In genomic region chr9:115310346-115311222, GRCm38 (mm10) we compare ENCODE assay signal across 7 mouse cellular contexts. TPM values are rescaled to one million over a fixed set of nuclear protein-coding genes. Genes with fewer than 3 reads are reported as not detected.
DNase-seq lines count a peak whose midpoint lies in the region; ATAC-seq lines count a peak whose summit lies in the region.

Stt3b (minus strand) TSS chr9:115310421.

- H3K27me3 ChIP-seq in embryonic facial prominence, embryonic 11.5 days (ENCODE audit: control insufficient read depth, insufficient read depth, low read length) = no peaks in the 10 kb centered on the region
- no peaks in the 10 kb centered on the region for H3K27me3 ChIP-seq in limb, embryonic 10.5 days (ENCODE audit: low read depth, poor library complexity, severe bottlenecking)
- peaks cover 3% of the 10 kb centered on the region; the same call in 1 of the 2 replicates for H3K27me3 ChIP-seq in midbrain, embryonic 13.5 days

- peak within 1 kb of the TSS; percentile 57 for H3K4me2 ChIP-seq in embryonic facial prominence, embryonic 11.5 days (ENCODE audit: low read depth, low read length)
- H3K4me2 ChIP-seq in midbrain, embryonic 13.5 days (replicated peaks) = peak within 1 kb of the TSS; percentile 63

- DNase-seq in adrenal gland, postnatal 14 days = peak; percentile 100
- DNase-seq in embryonic facial prominence, embryonic 11.5 days (ENCODE audit: low spot score) = peak; percentile 100
- DNase-seq in kidney, adult 11 months = peak; percentile 99
- DNase-seq in limb, embryonic 10.5 days (ENCODE audit: low spot score) = peak; percentile 98
- DNase-seq in spleen, adult 12 weeks (ENCODE audit: low spot score) = peak; percentile 100

- peak within 1 kb of the TSS; percentile 97 for H3K4me3 ChIP-seq in embryonic facial prominence, embryonic 11.5 days (ENCODE audit: low read depth, low read length)
- H3K4me3 ChIP-seq in limb, embryonic 10.5 days = peak within 1 kb of the TSS; percentile 98
- peak within 1 kb of the TSS; percentile 82 for H3K4me3 ChIP-seq in midbrain, embryonic 13.5 days (replicated peaks)

- whole genome bisulfite sequencing in embryonic facial prominence, embryonic 11.5 days = under 1% methylated on average over 85 of the region's 91 CpGs
- WGBS in limb, embryonic 10.5 days = under 1% methylated on average over 91 of the region's 91 CpGs
- under 1% methylated on average over 72 of the region's 91 CpGs for WGBS in midbrain, embryonic 13.5 days

- peak within 1 kb of the TSS; percentile 93 for H3K27ac ChIP-seq in embryonic facial prominence, embryonic 11.5 days (replicated peaks; ENCODE audit: low read depth, low read length)
- peak within 1 kb of the TSS; percentile 99 for H3K27ac ChIP-seq in limb, embryonic 10.5 days
- peak within 1 kb of the TSS; percentile 99 for H3K27ac ChIP-seq in midbrain, embryonic 13.5 days

- no peaks in the 10 kb centered on the region for H3K4me1 ChIP-seq in embryonic facial prominence, embryonic 11.5 days (ENCODE audit: control insufficient read depth, insufficient read depth, low read length)
- peaks cover 41% of the 10 kb centered on the region for H3K4me1 ChIP-seq in limb, embryonic 10.5 days
- H3K4me1 ChIP-seq in midbrain, embryonic 13.5 days (replicated peaks) = peaks cover 29% of the 10 kb centered on the region

- no peaks in the 10 kb centered on the region for H3K36me3 ChIP-seq in embryonic facial prominence, embryonic 11.5 days (replicated peaks; ENCODE audit: control insufficient read depth, insufficient read depth, low read depth, low read length)
- H3K36me3 ChIP-seq in limb, embryonic 10.5 days = no peaks in the 10 kb centered on the region
- H3K36me3 ChIP-seq in midbrain, embryonic 13.5 days = no peaks in the 10 kb centered on the region

- peak; percentile 93 for ATAC-seq in embryonic facial prominence, embryonic 11.5 days (replicated peaks; ENCODE audit: insufficient number of reproducible peaks, low FRiP score, low TSS enrichment, low read depth)
- peak; percentile 76 for ATAC-seq in granulocyte monocyte progenitor cell, adult 5-6 weeks (replicated peaks; ENCODE audit: poor library complexity, severe bottlenecking)
- ATAC-seq in midbrain, embryonic 13.5 days = peak; percentile 95

- no peaks in the 10 kb centered on the region for H3K9me3 ChIP-seq in embryonic facial prominence, embryonic 11.5 days (replicated peaks; ENCODE audit: control insufficient read depth, low read length)
- no peaks in the 10 kb centered on the region for H3K9me3 ChIP-seq in limb, embryonic 10.5 days (replicated peaks)
- H3K9me3 ChIP-seq in midbrain, embryonic 13.5 days = no peaks in the 10 kb centered on the region

- H3K9ac ChIP-seq in embryonic facial prominence, embryonic 11.5 days (replicated peaks; ENCODE audit: low read length) = peak within 1 kb of the TSS; percentile 98
- H3K9ac ChIP-seq in midbrain, embryonic 13.5 days (replicated peaks) = peak within 1 kb of the TSS; percentile 97

RNA-seq across cellular contexts. Expression of gene Stt3b, which starts in this region (rescaled TPM):
- total RNA-seq in adrenal gland, postnatal 14 days (2021) = 117 and 124 TPM in 2 replicates
- polyA plus RNA-seq in embryonic facial prominence, embryonic 11.5 days (2014; fragmentation: Nextera tagmentation; extraction: Ambion mirVana) = 111 and 118 TPM in 2 replicates
- total RNA-seq in granulocyte monocyte progenitor cell, adult 5-6 weeks (2014; fragmentation: Nextera tagmentation) = 91.1 and 97.6 TPM in 2 replicates
- total RNA-seq in granulocyte monocyte progenitor cell, adult 5-6 weeks (2017) = 127 and 130 TPM in 2 replicates
- 102 and 105 TPM in 2 replicates for polyA plus RNA-seq in limb, embryonic 10.5 days (2016; fragmentation: Nextera tagmentation; extraction: Ambion mirVana)
- polyA plus RNA-seq in midbrain, embryonic 13.5 days (2015; fragmentation: Nextera tagmentation; extraction: Ambion mirVana) = 68.3 and 74.2 TPM in 2 replicates

Comparison
In these comparisons a context has a peak if more than half of its experiments do, and no peak if none do; other contexts are left out.
1. Peak in every context shown above with its lines: DNase-seq, ATAC-seq, H3K4me3 ChIP-seq and H3K27ac ChIP-seq.